Mouse (Mus musculus): ENCODE measurements around the gene Rnf145.

Gene Rnf145

DNA sequence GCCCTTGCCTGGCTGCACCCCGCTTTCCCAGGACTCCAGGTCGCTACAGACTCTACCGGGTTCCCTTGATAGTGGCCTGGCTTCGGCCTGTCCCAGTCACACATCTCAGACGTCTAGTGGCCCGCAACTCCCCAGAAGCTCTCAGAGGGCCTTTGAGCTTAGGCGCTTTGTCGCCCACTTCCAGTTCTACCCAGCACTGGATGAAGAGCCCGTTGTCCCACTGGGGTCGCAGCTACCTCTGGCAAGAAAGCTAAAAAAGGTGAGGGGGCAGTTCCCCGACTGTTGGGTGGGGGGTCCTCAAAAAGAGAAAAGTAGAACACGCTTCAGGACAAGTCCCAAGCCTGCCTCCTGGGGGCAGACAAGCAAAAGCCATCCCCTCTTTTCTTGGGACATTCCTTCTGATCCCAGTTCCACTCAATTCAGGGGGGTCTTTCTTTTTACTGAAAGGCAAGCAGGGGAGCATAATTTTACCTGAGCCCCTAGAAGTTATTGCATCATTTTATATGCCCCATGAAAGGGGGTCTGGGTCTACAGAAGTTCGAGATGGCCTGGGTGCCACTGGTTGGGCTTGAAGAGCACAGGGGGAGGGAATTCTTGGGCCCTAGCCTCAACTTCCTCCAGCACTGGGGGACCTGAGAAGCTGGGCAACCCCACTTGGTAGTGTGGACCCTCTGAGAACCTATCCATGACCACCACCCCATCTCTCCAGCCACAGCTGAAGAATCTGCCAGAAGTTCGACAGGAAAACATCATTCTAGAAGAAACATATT is 94.8 kb downstream of the Rnf145 start:
- intact Hi-C loops (cut with DNase I), result loop anchor here (5.0 to 10.0 kb wide), 2 partner anchors 161 to 924 kb away; no protein-coding TSS in a partner anchor

Small RNA genes lying within 50 kb of the gene (microRNA-seq; reads per million reads assigned to microRNA genes)
- gene Gm22121, result 0 reads per million in 2 experiments

Measured in adrenal gland (tissue).